Mouse (Mus musculus): ENCODE measurements around the gene Dkk3. TPM values are rescaled to one million over a fixed set of nuclear protein-coding genes. Genes with fewer than 3 reads are reported as not detected.

Gene Dkk3
- polyA plus RNA-seq, 1 experiment from 2014 or later: 74.7 TPM

DNA sequence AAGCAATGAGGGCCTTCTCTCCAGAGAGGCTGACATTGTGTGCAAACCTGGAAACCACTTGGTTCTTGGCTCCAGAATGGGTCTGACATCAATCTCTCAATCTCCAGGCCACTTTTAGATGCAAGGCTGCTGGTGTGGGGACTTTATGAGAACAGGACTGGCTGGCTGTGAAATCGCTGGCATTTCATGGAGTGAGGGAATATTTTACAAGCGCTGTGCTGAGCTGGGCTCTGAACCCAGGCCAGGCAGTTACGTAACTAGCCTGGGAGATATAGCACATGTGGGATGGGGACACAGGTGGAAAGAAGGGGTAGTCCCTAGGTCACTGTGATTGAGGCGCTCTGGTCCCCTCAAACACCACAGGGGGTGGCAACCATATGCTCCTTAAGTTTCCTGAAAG is 33.4 kb upstream of the Dkk3 start:
- Histone ChIP-seq H3K9ac (no peak overlapping the region), H3K4me2 (no peak overlapping the region), H3K4me3 (no peak overlapping the region), H3K27ac (replicated peaks) (peak overlapping the region; percentile 42), H3K9me3 (no peaks in the 10 kb centered on the region), H3K36me3 (no peaks in the 10 kb centered on the region), H3K4me1 (peaks cover 27% of the 10 kb centered on the region), H3K27me3 (replicated peaks) (no peaks in the 10 kb centered on the region)
- no peak for ATAC-seq (ENCODE audit: extremely low read depth, insufficient number of reproducible peaks, low FRiP score, low TSS enrichment)
- 75% methylated on average over 4 of the region's 4 CpGs for WGBS

GRCm38 (mm10) chr7:112187536-112188459 is 28.9 kb upstream of the Dkk3 start:
- H3K9ac ChIP-seq: peak overlapping the region; percentile 45

GRCm38 (mm10) chr7:112186871-112187270 is 28.0 kb upstream of the Dkk3 start:
- H3K27ac ChIP-seq (replicated peaks): no peak overlapping the region
- no peaks in the 10 kb centered on the region for H3K9me3 ChIP-seq
- H3K4me3 ChIP-seq: no peak overlapping the region
- no peaks in the 10 kb centered on the region for H3K36me3 ChIP-seq
- H3K9ac ChIP-seq: no peak overlapping the region
- peaks cover 45% of the 10 kb centered on the region for H3K4me1 ChIP-seq
- ATAC-seq (ENCODE audit: extremely low read depth, insufficient number of reproducible peaks, low FRiP score, low TSS enrichment): no peak
- WGBS: 80% methylated on average over 7 of the region's 7 CpGs
- no peak overlapping the region for H3K4me2 ChIP-seq
- H3K27me3 ChIP-seq (replicated peaks): no peaks in the 10 kb centered on the region

More at GRCm38 (mm10) chr7:112187536-112188459, 28.9 kb upstream of the Dkk3 start:
- Histone ChIP-seq H3K27me3 (replicated peaks) (no peaks in the 10 kb centered on the region), H3K27ac (replicated peaks) (peak overlapping the region; percentile 21; the same call in 1 of the 2 replicates), H3K9me3 (no peaks in the 10 kb centered on the region), H3K4me2 (no peak overlapping the region), H3K36me3 (no peaks in the 10 kb centered on the region), H3K4me3 (no peak overlapping the region), H3K4me1 (peaks cover 50% of the 10 kb centered on the region)
- 47% methylated on average over 13 of the region's 13 CpGs for WGBS
- no peak for ATAC-seq (ENCODE audit: extremely low read depth, insufficient number of reproducible peaks, low FRiP score, low TSS enrichment)

DNA sequence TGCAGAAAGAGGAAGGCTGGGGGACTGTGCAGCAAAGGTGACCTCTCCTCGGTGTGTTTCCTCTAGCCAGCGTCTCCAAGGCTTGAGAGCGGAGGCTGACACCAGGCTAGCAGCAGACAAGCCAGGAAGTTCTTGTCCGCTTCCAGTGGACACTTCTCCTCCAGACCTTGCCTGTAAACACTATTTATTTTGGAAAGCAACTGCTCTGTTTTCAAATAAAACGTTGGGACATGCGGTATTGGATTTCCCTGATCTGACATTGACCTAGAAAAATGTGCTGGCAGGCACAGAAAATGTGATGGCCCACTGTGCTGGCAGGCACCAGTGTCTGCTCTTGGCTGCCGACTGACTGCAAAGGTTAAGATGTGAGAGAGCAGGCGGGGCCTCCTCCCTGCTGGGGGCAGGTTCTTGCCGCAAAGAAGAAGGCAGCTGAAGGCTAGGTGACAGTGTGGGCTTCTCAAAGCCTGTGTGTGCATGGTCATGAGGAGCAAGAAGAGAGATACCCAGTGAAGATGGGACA is 26.4 kb upstream of the Dkk3 start:
- Histone ChIP-seq H3K9ac (no peak overlapping the region), H3K27me3 (replicated peaks) (no peaks in the 10 kb centered on the region), H3K4me1 (peaks cover 47% of the 10 kb centered on the region), H3K4me2 (no peak overlapping the region), H3K9me3 (no peaks in the 10 kb centered on the region), H3K4me3 (no peak overlapping the region), H3K36me3 (no peaks in the 10 kb centered on the region), H3K27ac (replicated peaks) (no peak overlapping the region)
- ATAC-seq (ENCODE audit: extremely low read depth, insufficient number of reproducible peaks, low FRiP score, low TSS enrichment): no peak
- WGBS: 58% methylated on average over 9 of the region's 9 CpGs

DNA sequence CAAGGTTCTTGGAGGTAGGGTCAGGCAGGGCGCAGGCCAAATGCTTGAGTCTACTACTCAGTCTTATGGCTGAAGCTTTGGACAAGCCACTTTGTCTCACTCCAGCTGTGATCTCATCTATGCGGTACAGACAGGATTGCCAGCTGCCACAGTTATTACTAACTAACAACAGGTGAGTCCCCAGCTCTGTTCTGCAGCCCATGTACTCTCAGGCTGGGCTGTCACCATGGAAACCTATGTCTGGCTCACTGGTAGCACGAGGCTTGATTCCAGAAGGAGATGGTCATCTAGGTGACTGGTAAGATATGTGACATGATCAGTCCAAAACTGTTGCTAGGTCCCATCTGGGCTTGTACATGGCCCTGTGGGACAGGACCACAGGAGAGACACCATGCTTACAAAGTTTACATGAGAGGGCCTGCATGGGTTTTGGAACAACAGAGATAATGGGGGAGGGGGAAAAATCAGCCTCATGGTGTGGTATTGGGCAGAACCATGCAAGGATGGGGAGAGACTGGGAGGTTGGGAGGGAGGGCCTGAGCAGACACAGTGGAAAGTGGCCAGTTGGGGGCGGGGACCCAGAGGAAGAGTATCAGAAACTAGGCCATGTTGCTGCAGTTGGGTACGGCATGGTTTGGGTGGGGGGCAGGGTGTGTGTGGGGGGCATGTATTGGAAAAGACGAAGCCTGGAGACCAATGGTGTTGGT is 25.8 kb upstream of the Dkk3 start:
- Histone ChIP-seq H3K27ac (replicated peaks) (no peak overlapping the region), H3K4me3 (no peak overlapping the region), H3K4me2 (no peak overlapping the region), H3K9me3 (no peaks in the 10 kb centered on the region), H3K27me3 (replicated peaks) (no peaks in the 10 kb centered on the region), H3K4me1 (peaks cover 50% of the 10 kb centered on the region), H3K9ac (no peak overlapping the region), H3K36me3 (no peaks in the 10 kb centered on the region)
- WGBS: 83% methylated on average over 6 of the region's 6 CpGs
- no peak for ATAC-seq (ENCODE audit: extremely low read depth, insufficient number of reproducible peaks, low FRiP score, low TSS enrichment)

DNA sequence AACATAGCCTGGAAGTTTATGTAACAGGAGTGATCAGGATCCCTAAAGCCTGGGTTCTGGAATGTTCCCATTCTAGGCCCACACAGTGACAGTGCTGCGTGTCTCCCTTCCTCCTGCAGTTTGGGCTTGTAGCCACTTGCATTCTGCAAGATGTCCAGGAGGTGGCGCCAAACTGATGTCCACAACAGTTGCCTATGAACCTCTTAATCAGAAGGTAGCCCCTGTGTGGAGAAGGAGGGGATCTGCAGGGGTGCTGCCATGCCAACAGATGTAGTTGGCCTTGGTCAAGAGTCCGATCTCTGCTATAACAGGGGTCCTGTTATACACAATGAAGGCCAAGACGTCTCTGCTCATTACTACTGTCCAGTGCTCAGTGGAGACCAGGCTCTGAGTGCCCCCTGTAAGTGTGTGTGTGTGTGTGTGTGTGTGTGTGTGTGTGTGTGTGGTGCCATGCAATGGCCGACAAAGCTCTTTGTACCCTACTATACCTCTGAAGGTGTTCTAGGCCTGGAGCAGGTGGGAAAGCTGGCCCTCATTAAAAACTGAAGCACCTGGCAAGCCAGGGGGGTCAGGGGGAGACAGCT is 24.5 kb upstream of the Dkk3 start:
- H3K36me3 ChIP-seq: no peaks in the 10 kb centered on the region
- WGBS: 27% methylated on average over 5 of the region's 5 CpGs
- no peak overlapping the region for H3K9ac ChIP-seq
- H3K4me2 ChIP-seq: no peak overlapping the region
- peaks cover 46% of the 10 kb centered on the region for H3K4me1 ChIP-seq
- no peak overlapping the region for H3K27ac ChIP-seq (replicated peaks)
- ATAC-seq (ENCODE audit: extremely low read depth, insufficient number of reproducible peaks, low FRiP score, low TSS enrichment): no peak; the same call in 1 of the 2 replicates
- no peak overlapping the region for H3K4me3 ChIP-seq
- no peaks in the 10 kb centered on the region for H3K27me3 ChIP-seq (replicated peaks)
- no peaks in the 10 kb centered on the region for H3K9me3 ChIP-seq

DNA sequence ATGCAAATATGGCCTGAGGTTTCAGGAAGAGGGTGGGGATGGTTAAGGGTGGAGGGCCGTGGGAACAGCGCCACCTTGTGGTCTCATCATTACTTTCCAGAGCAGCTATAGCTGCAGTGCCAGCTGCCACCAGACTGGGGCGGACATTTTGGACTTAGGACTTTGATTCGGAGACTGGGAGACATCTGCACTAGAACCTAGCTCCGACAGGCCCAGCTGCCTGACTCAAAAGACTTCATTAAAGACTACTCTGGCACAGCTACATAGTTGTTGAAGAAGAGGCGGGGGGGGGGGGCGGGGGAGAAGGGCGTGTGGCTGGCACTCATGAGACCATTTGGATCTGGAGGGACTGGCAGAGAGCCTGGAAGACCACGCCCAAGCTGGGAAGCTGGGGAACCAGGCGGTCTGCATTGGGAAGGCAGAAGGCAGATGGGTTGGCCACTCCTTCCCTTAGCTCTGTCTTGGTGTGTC is 21.4 kb upstream of the Dkk3 start:
- Histone ChIP-seq H3K36me3 (no peaks in the 10 kb centered on the region), H3K4me3 (peak overlapping the region; percentile 17; the same call in 1 of the 2 replicates), H3K4me1 (peaks cover 27% of the 10 kb centered on the region), H3K27ac (replicated peaks) (0 out of 2 replicates have a peak overlapping the region, but pooled peaks have one; percentile 8), H3K9ac (peak overlapping the region; percentile 50), H3K27me3 (replicated peaks) (no peaks in the 10 kb centered on the region), H3K9me3 (no peaks in the 10 kb centered on the region), H3K4me2 (peak overlapping the region; percentile 58)
- 0 out of 2 replicates have a peak, but pooled peaks have one; percentile 55 for ATAC-seq (ENCODE audit: extremely low read depth, insufficient number of reproducible peaks, low FRiP score, low TSS enrichment)
- WGBS: 10% methylated on average over 9 of the region's 10 CpGs

DNA sequence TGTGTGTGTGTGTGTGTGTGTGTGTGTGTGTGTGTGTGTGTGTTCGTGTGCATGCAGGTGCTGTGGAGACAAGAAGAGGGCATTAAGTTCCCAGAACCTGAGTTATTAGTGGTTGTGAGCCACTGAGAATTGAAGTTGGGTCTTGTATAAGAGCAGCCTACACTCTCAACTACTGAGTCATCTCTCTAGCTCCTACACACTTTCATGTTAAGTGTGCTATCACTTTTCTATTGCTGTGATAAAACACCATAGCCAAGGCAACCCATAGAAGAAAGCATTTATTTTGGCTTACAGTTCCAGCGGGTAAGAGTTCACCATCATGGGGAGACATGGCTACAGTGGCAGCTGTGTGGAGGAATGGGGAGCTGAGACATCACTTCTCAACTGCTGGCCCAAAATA is 17.8 kb upstream of the Dkk3 start:
- Histone ChIP-seq H3K4me1 (peaks cover 12% of the 10 kb centered on the region), H3K27ac (replicated peaks) (no peak overlapping the region), H3K4me2 (no peak overlapping the region), H3K4me3 (no peak overlapping the region), H3K9ac (no peak overlapping the region), H3K9me3 (no peaks in the 10 kb centered on the region), H3K27me3 (replicated peaks) (no peaks in the 10 kb centered on the region), H3K36me3 (no peaks in the 10 kb centered on the region)
- WGBS: 68% methylated on average over 2 of the region's 2 CpGs
- ATAC-seq (ENCODE audit: extremely low read depth, insufficient number of reproducible peaks, low FRiP score, low TSS enrichment): no peak

GRCm38 (mm10) chr7:112172669-112173068 is 13.8 kb upstream of the Dkk3 start:
- Histone ChIP-seq H3K27me3 (replicated peaks) (no peaks in the 10 kb centered on the region), H3K36me3 (no peaks in the 10 kb centered on the region), H3K27ac (replicated peaks) (0 out of 2 replicates have a peak overlapping the region, but pooled peaks have one; percentile 8), H3K9me3 (no peaks in the 10 kb centered on the region), H3K4me2 (no peak overlapping the region), H3K9ac (no peak overlapping the region), H3K4me1 (peaks cover 13% of the 10 kb centered on the region), H3K4me3 (no peak overlapping the region)
- WGBS: 57% methylated on average over 4 of the region's 4 CpGs
- no peak for ATAC-seq (ENCODE audit: extremely low read depth, insufficient number of reproducible peaks, low FRiP score, low TSS enrichment)

- 23% methylated on average over 10 of the region's 10 CpGs for WGBS
- Histone ChIP-seq H3K4me3 (no peak overlapping the region), H3K4me2 (no peak overlapping the region), H3K4me1 (peaks cover 13% of the 10 kb centered on the region), H3K36me3 (no peaks in the 10 kb centered on the region), H3K9ac (no peak overlapping the region), H3K9me3 (no peaks in the 10 kb centered on the region), H3K27me3 (replicated peaks) (no peaks in the 10 kb centered on the region), H3K27ac (replicated peaks) (peak overlapping the region; percentile 48)
- no peak for ATAC-seq (ENCODE audit: extremely low read depth, insufficient number of reproducible peaks, low FRiP score, low TSS enrichment)
Observed at GRCm38 (mm10) chr7:112169955-112170692, 11.3 kb upstream of the Dkk3 start.

Data from heart, embryonic 13.5 days (tissue).